Mouse (Mus musculus) forebrain, postnatal 0 days (tissue): ENCODE results near the gene Edem1. TPM values are rescaled to one million over a fixed set of nuclear protein-coding genes. Genes with fewer than 3 reads are reported as not detected.

ENCODE experiments used
- ATAC-seq: fragments of 200-750 bp; cut with Nextera tagmentation; 2 replicates; pipeline ENCODE4 v1.8.0; 2017; ENCODE audit warnings: mild to moderate bottlenecking, moderate library complexity
- DNase-seq: peaks from one replicate; pipeline ENCODE4 v3.0.0-alpha.2; 2015
- H3K27ac ChIP-seq: fragments of 300-500 bp; sonication (generic); 2 replicates; pipeline ENCODE4 v1.5.1; 2014; ENCODE audit warnings: low read depth, mild to moderate bottlenecking, antibody characterized with exemption, low read length, moderate library complexity, mixed read lengths
- H3K27me3 ChIP-seq: fragments of 300-500 bp; sonication (generic); 2 replicates; pipeline ENCODE4 v1.6.1; 2014; ENCODE audit warnings: mild to moderate bottlenecking, low read length, mixed read lengths; ENCODE audit not compliant: insufficient read depth
- H3K36me3 ChIP-seq: fragments of 300-500 bp; sonication (generic); 2 replicates; pipeline ENCODE4 v1.6.1; 2014; ENCODE audit warnings: mild to moderate bottlenecking, moderate library complexity; ENCODE audit not compliant: insufficient read depth
- H3K4me1 ChIP-seq: fragments of 300-500 bp; sonication (generic); 2 replicates; pipeline ENCODE4 v1.6.1; 2014; ENCODE audit warnings: antibody characterized with exemption; ENCODE audit not compliant: insufficient read depth
- H3K4me2 ChIP-seq: fragments of 300-500 bp; sonication (generic); 2 replicates; pipeline ENCODE4 v1.6.1; 2014; ENCODE audit warnings: low read depth, mild to moderate bottlenecking, moderate library complexity
- H3K4me3 ChIP-seq: fragments of 300-500 bp; sonication (generic); 2 replicates; pipeline ENCODE4 v1.5.1; 2014; ENCODE audit warnings: low read depth, low read length, mixed read lengths
- H3K9ac ChIP-seq: fragments of 300-500 bp; sonication (generic); 2 replicates; pipeline ENCODE4 v1.6.1; 2014; ENCODE audit warnings: mild to moderate bottlenecking
- H3K9me3 ChIP-seq: fragments of 300-500 bp; sonication (generic); 2 replicates; pipeline ENCODE4 v1.6.1; 2016; ENCODE audit warnings: low read length
- CTCF ChIP-seq: sonication (generic); IDR thresholded peaks from 2 replicates; pipeline ENCODE4 v1.5.1; 2016; ENCODE audit warnings: antibody characterized with exemption, control low read depth, low read depth
- WGBS: fragments of 180-500 bp; shearing (Covaris S2); extraction: QIAGEN DNeasy Blood & Tissue Kit; methylation state at CpG from one replicate; pipeline ENCODE4 v1.1.7; 2014; 5-methylcytosine and 5-hydroxymethylcytosine counted together
- polyA plus RNA-seq: library from polyadenylated mRNA; unstranded; fragments of >200 nt; fragmentation: Nextera tagmentation; extraction: Ambion mirVana; gene quantifications from 2 replicates; pipeline ENCODE4 v1.2.1, GENCODE M21; 2015
- total RNA-seq: library from RNA; depleted of rRNA; stranded (reverse); fragments of >200 nt; gene quantifications from 2 replicates; pipeline ENCODE4 v1.2.3, GENCODE M21; 2014

Gene Edem1
- total and polyA plus RNA-seq, 2 experiments from 2014 or later = 4.2 to 21.1 TPM

GRCm38 (mm10) chr6:108884603-108885002 lies 56.2 kb downstream of the Edem1 start:
- Histone ChIP-seq H3K9ac (no peak overlapping the region), H3K27me3 (no peaks in the 10 kb centered on the region), H3K4me2 (no peak overlapping the region), H3K36me3 (no peaks in the 10 kb centered on the region), H3K27ac (no peak overlapping the region), H3K4me3 (no peak overlapping the region), H3K9me3 (no peaks in the 10 kb centered on the region), H3K4me1 (no peaks in the 10 kb centered on the region)
- no peak for DNase-seq
- 76% methylated on average over 5 of the region's 5 CpGs for WGBS
- ATAC-seq = no peak
- no peak for TF ChIP-seq CTCF

GRCm38 (mm10) chr6:108886346-108886745 lies 57.9 kb downstream of the Edem1 start:
- WGBS = 74% methylated on average over 4 of the region's 4 CpGs
- H3K27ac ChIP-seq = no peak overlapping the region

GRCm38 (mm10) chr6:108892589-108892988 lies 64.1 kb downstream of the Edem1 start:
- Histone ChIP-seq H3K27ac (no peak overlapping the region), H3K4me2 (no peak overlapping the region), H3K36me3 (no peaks in the 10 kb centered on the region), H3K9ac (no peak overlapping the region), H3K4me3 (no peak overlapping the region), H3K27me3 (no peaks in the 10 kb centered on the region), H3K4me1 (no peaks in the 10 kb centered on the region), H3K9me3 (no peaks in the 10 kb centered on the region)
- no peak for ATAC-seq
- DNase-seq = no peak
- no peak for TF ChIP-seq CTCF
- 83% methylated on average over 5 of the region's 5 CpGs for WGBS

More at GRCm38 (mm10) chr6:108886346-108886745, 57.9 kb downstream of the Edem1 start:
- H3K4me1 ChIP-seq = no peaks in the 10 kb centered on the region
- H3K9ac ChIP-seq = no peak overlapping the region
- no peaks in the 10 kb centered on the region for H3K36me3 ChIP-seq
- DNase-seq (no peak), ATAC-seq (no peak)
- no peak overlapping the region for H3K4me3 ChIP-seq
- no peak for TF ChIP-seq CTCF
- no peaks in the 10 kb centered on the region for H3K9me3 ChIP-seq
- H3K27me3 ChIP-seq = no peaks in the 10 kb centered on the region
- no peak overlapping the region for H3K4me2 ChIP-seq

- Histone ChIP-seq H3K4me1 (no peaks in the 10 kb centered on the region), H3K4me2 (no peak overlapping the region), H3K27ac (no peak overlapping the region), H3K4me3 (no peak overlapping the region), H3K9ac (no peak overlapping the region), H3K36me3 (no peaks in the 10 kb centered on the region), H3K27me3 (no peaks in the 10 kb centered on the region), H3K9me3 (no peaks in the 10 kb centered on the region)
- no peak for ATAC-seq
- no peak for TF ChIP-seq CTCF
- 82% methylated on average over 2 of the region's 2 CpGs for whole genome bisulfite sequencing
- DNase-seq = no peak
Observed at GRCm38 (mm10) chr6:108895129-108895528, 66.7 kb downstream of the Edem1 start.

GRCm38 (mm10) chr6:108895976-108896375 lies 67.5 kb downstream of the Edem1 start:
- no peak overlapping the region for H3K27ac ChIP-seq
- no peaks in the 10 kb centered on the region for H3K36me3 ChIP-seq
- 71% methylated on average over 3 of the region's 3 CpGs for WGBS
- DNase-seq (no peak), ATAC-seq (no peak)
- H3K4me3 ChIP-seq = no peak overlapping the region
- H3K4me1 ChIP-seq = no peaks in the 10 kb centered on the region
- H3K9ac ChIP-seq = no peak overlapping the region
- H3K27me3 ChIP-seq = no peaks in the 10 kb centered on the region
- TF ChIP-seq CTCF = no peak
- no peak overlapping the region for H3K4me2 ChIP-seq
- no peaks in the 10 kb centered on the region for H3K9me3 ChIP-seq

GRCm38 (mm10) chr6:108896525-108897087 lies 68.2 kb downstream of the Edem1 start:
- Histone ChIP-seq H3K4me2 (no peak overlapping the region), H3K27ac (no peak overlapping the region), H3K36me3 (no peaks in the 10 kb centered on the region), H3K4me1 (no peaks in the 10 kb centered on the region), H3K9ac (no peak overlapping the region), H3K9me3 (no peaks in the 10 kb centered on the region), H3K27me3 (no peaks in the 10 kb centered on the region), H3K4me3 (no peak overlapping the region)
- WGBS = 84% methylated on average over 8 of the region's 8 CpGs
- DNase-seq (no peak), ATAC-seq (no peak)
- TF ChIP-seq CTCF = no peak

- H3K4me1 ChIP-seq = no peaks in the 10 kb centered on the region
- H3K4me2 ChIP-seq = no peak overlapping the region
- H3K4me3 ChIP-seq = no peak overlapping the region
- no peaks in the 10 kb centered on the region for H3K27me3 ChIP-seq
- no peak for ATAC-seq
- DNase-seq = no peak
- H3K9me3 ChIP-seq = no peaks in the 10 kb centered on the region
- no peak overlapping the region for H3K27ac ChIP-seq
- no peak for TF ChIP-seq CTCF
- no peak overlapping the region for H3K9ac ChIP-seq
- H3K36me3 ChIP-seq = no peaks in the 10 kb centered on the region
- 71% methylated on average over 2 of the region's 2 CpGs for WGBS
Observed at GRCm38 (mm10) chr6:108899231-108899630, 70.8 kb downstream of the Edem1 start.
